ENCODE assay signal across 21 mouse cellular contexts in the genomic region with DNA sequence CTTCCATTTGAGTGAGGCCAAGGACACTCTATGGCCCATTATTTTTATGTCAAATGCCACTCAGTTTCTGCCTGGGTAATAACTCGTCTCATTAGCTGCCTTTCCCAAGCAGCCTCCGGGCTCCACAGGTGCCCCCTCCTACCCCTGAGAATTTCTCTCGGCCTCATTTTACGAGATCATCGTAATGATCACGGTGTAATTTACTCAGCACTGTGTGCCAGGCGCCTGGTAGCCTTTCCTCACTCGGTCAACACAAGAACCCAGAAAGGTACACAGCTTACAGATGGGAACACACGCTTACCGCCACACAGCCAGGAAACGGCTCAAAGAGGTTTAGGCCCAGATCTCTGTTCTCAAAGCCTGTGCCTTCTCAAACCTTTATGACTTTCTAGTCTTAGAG. TPM values are rescaled to one million over a fixed set of nuclear protein-coding genes. Genes with fewer than 3 reads are reported as not detected.
"Had no signal": no experiment of that assay in that cellular context is flagged by ENCODE, and none has a peak within 500 bp of the region (broad histone marks: within the 10 kb centered on the region; RNA-seq: fewer than 3 reads in every experiment).

No protein-coding gene starts in this region.

- H3K36me3 ChIP-seq: limb, embryonic 15.5 days; lung, embryonic 15.5 days; midbrain, embryonic 10.5 days; midbrain, embryonic 13.5 days; neural tube, embryonic 13.5 days had no signal

- DNase-seq: kidney, adult 2 months; kidney, postnatal 25 days; layer of hippocampus, postnatal 36 days; liver, postnatal 0 days; lung, postnatal 10 days; lung, postnatal 36 days; thymus, adult 18-20 months; thymus, postnatal 36 days had no signal

- H3K4me3 ChIP-seq: left cerebral cortex, adult 2 months; limb, embryonic 15.5 days; lung, embryonic 15.5 days; megakaryocyte, embryonic 14.5 days; midbrain, embryonic 10.5 days; midbrain, embryonic 13.5 days; myocyte; neural tube, embryonic 13.5 days had no signal

- H3K4me1 ChIP-seq: lung, embryonic 15.5 days; neural tube, embryonic 13.5 days had no signal

- H3K4me2 ChIP-seq: limb, embryonic 15.5 days; liver, embryonic 11.5 days; lung, embryonic 15.5 days; midbrain, embryonic 13.5 days; neural tube, embryonic 13.5 days had no signal

- H3K27me3 ChIP-seq: limb, embryonic 15.5 days; midbrain, embryonic 13.5 days; neural tube, embryonic 13.5 days had no signal

- H3K27ac ChIP-seq: kidney, postnatal 0 days; left cerebral cortex, adult 2 months; limb, embryonic 15.5 days; liver, embryonic 14.5 days; lung, embryonic 15.5 days; midbrain, embryonic 10.5 days; midbrain, embryonic 13.5 days; neural tube, embryonic 13.5 days had no signal

- H3K9me3 ChIP-seq: limb, embryonic 15.5 days; lung, embryonic 15.5 days; midbrain, embryonic 10.5 days; midbrain, embryonic 13.5 days; neural tube, embryonic 13.5 days had no signal

- ATAC-seq: liver, postnatal 0 days; midbrain, embryonic 13.5 days; midbrain, embryonic 16.5 days had no signal

- H3K9ac ChIP-seq: limb, embryonic 15.5 days; liver, embryonic 14.5 days; liver, postnatal 0 days; lung, embryonic 15.5 days; midbrain, embryonic 13.5 days; neural tube, embryonic 13.5 days had no signal

RNA-seq across cellular contexts. Expression of gene Fhad1, which starts 6.7 kb away (rescaled TPM):
- total RNA-seq: neutrophil, adult 5-6 weeks had no signal
